Mouse (Mus musculus): ENCODE measurements around the gene Aco2.

GRCm38 (mm10) chr15:81958906-81959305 is 86.8 kb downstream of the Aco2 start:
- no peak for TF ChIP-seq CTCF (IDR thresholded peaks at IDR 0.05; ENCODE audit: low read depth)
- 0 out of 2 replicates have a peak, but pooled peaks have one; percentile 12 for TF ChIP-seq EP300 (IDR thresholded peaks at IDR 0.05; ENCODE audit: low read depth)

All from liver, embryonic 14.5 days (tissue).